Mouse (Mus musculus) B cell, adult 2 months (primary cell): Measurements from ENCODE around the gene Slc30a7.

Experiments
- DNase-seq, 2 experiments: peaks; one replicate each; pipeline ENCODE4 v3.0.0; 2022

The Slc30a7 gene

GRCm38 (mm10) chr3:115985183-115985892 lies 21.9 kb downstream of the Slc30a7 start:
- DNase-seq, result no peak

GRCm38 (mm10) chr3:115984653-115985052 lies 22.6 kb downstream of the Slc30a7 start:
- no peak for DNase-seq

GRCm38 (mm10) chr3:115983217-115983616 lies 24.0 kb downstream of the Slc30a7 start:
- DNase-seq, result no peak

- no peak for DNase-seq
Observed at GRCm38 (mm10) chr3:115979000-115979399, 28.2 kb downstream of the Slc30a7 start.

- no peak for DNase-seq
Observed at GRCm38 (mm10) chr3:115974995-115975394, 32.2 kb downstream of the Slc30a7 start.

GRCm38 (mm10) chr3:115974228-115974627 lies 33.0 kb downstream of the Slc30a7 start:
- no peak for DNase-seq

GRCm38 (mm10) chr3:115971891-115972646 lies 35.1 kb downstream of the Slc30a7 start:
- no peak for DNase-seq

GRCm38 (mm10) chr3:115971045-115971785 lies 36.0 kb downstream of the Slc30a7 start:
- DNase-seq, result no peak

GRCm38 (mm10) chr3:115968745-115969530 lies 38.3 kb downstream of the Slc30a7 start:
- no peak for DNase-seq

- DNase-seq, result no peak
Observed at GRCm38 (mm10) chr3:115964071-115964470, 43.1 kb downstream of the Slc30a7 start.

- no peak for DNase-seq
Observed at GRCm38 (mm10) chr3:115963597-115963996, 43.6 kb downstream of the Slc30a7 start.

- no peak for DNase-seq
Observed at GRCm38 (mm10) chr3:115962028-115962415, 45.2 kb downstream of the Slc30a7 start.

- no peak for DNase-seq
Observed at GRCm38 (mm10) chr3:115961311-115962027, 45.7 kb downstream of the Slc30a7 start.

GRCm38 (mm10) chr3:115957223-115957622 lies 50.0 kb downstream of the Slc30a7 start:
- no peak for DNase-seq

GRCm38 (mm10) chr3:115953088-115953487 lies 54.1 kb downstream of the Slc30a7 start:
- DNase-seq, result no peak

- no peak for DNase-seq
Observed at GRCm38 (mm10) chr3:115952356-115952755, 54.9 kb downstream of the Slc30a7 start.

GRCm38 (mm10) chr3:115951221-115951620 lies 56.0 kb downstream of the Slc30a7 start:
- DNase-seq, result no peak

- DNase-seq, result no peak
Observed at GRCm38 (mm10) chr3:115949921-115950877, 57.0 kb downstream of the Slc30a7 start.

- no peak for DNase-seq
Observed at GRCm38 (mm10) chr3:115949220-115949920, 57.8 kb downstream of the Slc30a7 start.

- no peak for DNase-seq
Observed at GRCm38 (mm10) chr3:115946272-115946671, 60.9 kb downstream of the Slc30a7 start.
